Mouse (Mus musculus): ENCODE measurements around the gene Vwce. TPM values are rescaled to one million over a fixed set of nuclear protein-coding genes. Genes with fewer than 3 reads are reported as not detected.

Vwce gene
- polyA plus RNA-seq, 1 experiment from 2014 or later, result 0.34 TPM

DNA sequence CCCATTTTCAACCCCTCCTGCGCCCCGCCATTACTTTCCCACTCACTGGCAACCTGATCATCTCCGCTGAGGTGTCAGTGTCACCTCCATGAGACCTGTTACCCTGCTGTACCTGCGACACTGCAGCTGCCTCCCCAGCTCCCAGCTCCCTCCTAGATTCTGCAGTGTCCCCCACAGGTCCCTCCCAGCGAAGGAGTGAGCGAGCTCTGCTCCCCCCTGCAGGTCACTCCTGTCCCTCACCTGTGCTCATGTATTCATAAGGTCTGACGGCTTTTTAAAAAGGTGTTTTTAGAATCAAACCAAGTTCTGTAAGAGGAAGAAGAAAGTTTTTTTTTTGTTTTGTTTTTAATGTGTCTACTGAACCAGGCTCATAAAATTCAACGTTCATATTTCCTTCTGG is 68.1 kb downstream of the Vwce start:
- Histone ChIP-seq H3K4me1 (ENCODE audit: control insufficient read depth, insufficient read depth, low read length) (peaks cover 8% of the 10 kb centered on the region), H3K9me3 (ENCODE audit: control insufficient read depth, low read length) (no peaks in the 10 kb centered on the region), H3K9ac (ENCODE audit: low read length) (no peak overlapping the region), H3K4me2 (ENCODE audit: low read depth) (no peak overlapping the region), H3K27ac (ENCODE audit: low read depth, low read length) (no peak overlapping the region), H3K36me3 (ENCODE audit: control insufficient read depth, insufficient read depth, low read length) (no peaks in the 10 kb centered on the region), H3K4me3 (ENCODE audit: low read depth, low read length) (no peak overlapping the region), H3K27me3 (ENCODE audit: control insufficient read depth, insufficient read depth, low read length) (no peaks in the 10 kb centered on the region)
- WGBS, result 77% methylated on average over 8 of the region's 8 CpGs
- no peak for ATAC-seq (ENCODE audit: insufficient read depth, low FRiP score, low TSS enrichment)
- no peak for DNase-seq (ENCODE audit: low spot score)

- Histone ChIP-seq H3K9me3 (ENCODE audit: control insufficient read depth, low read length) (no peaks in the 10 kb centered on the region), H3K36me3 (ENCODE audit: control insufficient read depth, insufficient read depth, low read length) (no peaks in the 10 kb centered on the region), H3K27ac (ENCODE audit: low read depth, low read length) (no peak overlapping the region), H3K4me2 (ENCODE audit: low read depth) (no peak overlapping the region), H3K4me3 (ENCODE audit: low read depth, low read length) (no peak overlapping the region), H3K27me3 (ENCODE audit: control insufficient read depth, insufficient read depth, low read length) (no peaks in the 10 kb centered on the region), H3K4me1 (ENCODE audit: control insufficient read depth, insufficient read depth, low read length) (peaks cover 8% of the 10 kb centered on the region), H3K9ac (ENCODE audit: low read length) (no peak overlapping the region)
- DNase-seq (ENCODE audit: low spot score) (no peak), ATAC-seq (ENCODE audit: insufficient read depth, low FRiP score, low TSS enrichment) (no peak)
- WGBS, result 92% methylated on average over 8 of the region's 8 CpGs
Observed at GRCm38 (mm10) chr19:10703470-10703869, 69.5 kb downstream of the Vwce start.

DNA sequence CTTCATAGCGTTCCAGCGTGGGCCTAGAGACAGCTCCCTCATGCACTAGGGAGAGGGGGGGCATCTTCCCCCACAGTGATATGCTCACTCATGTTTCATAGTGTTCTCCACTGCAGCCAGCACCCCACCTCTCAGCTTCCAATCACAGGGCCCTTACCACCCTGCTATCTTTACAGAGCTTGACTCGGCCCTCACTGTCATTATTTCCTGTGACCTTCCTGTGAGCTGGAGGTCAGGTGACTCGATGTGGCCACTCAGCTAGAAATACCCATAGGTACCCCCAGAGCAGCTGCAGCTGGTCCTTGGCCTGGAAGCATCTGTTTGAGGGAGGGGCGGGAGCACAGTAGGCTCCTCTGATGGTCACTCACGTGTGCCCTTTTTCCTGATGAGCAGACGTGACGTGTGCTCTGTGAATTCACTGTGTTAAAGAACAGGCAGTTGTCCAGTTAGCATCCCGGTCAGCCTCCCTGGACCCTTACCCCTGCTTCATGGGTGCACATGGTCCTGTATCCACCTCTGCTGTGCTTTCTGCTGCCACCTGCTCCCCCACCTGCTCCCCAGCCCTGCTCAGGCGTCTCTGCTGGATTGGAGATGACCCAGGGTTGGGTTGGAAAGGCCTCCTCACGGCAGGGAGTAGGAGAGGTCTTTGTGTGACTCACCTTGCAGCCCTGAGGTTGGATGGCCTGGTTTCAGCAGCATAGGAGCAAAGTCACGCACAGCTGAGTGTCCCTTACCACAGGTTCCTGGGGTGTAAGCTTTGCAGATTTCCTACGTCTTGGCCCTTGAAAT is 73.3 kb downstream of the Vwce start:
- DNase-seq (ENCODE audit: low spot score) (no peak), ATAC-seq (ENCODE audit: insufficient read depth, low FRiP score, low TSS enrichment) (no peak)
- WGBS, result 82% methylated on average over 13 of the region's 13 CpGs
- H3K9ac ChIP-seq (ENCODE audit: low read length), result no peak overlapping the region
- no peak overlapping the region for H3K27ac ChIP-seq (ENCODE audit: low read depth, low read length)
- H3K4me2 ChIP-seq (ENCODE audit: low read depth), result no peak overlapping the region
- H3K27me3 ChIP-seq (ENCODE audit: control insufficient read depth, insufficient read depth, low read length), result no peaks in the 10 kb centered on the region
- H3K4me1 ChIP-seq (ENCODE audit: control insufficient read depth, insufficient read depth, low read length), result 0 out of 2 replicates have a peak, but pooled peaks cover 2% of the 10 kb centered on the region
- peaks cover 11% of the 10 kb centered on the region for H3K36me3 ChIP-seq (ENCODE audit: control insufficient read depth, insufficient read depth, low read length)
- no peak overlapping the region for H3K4me3 ChIP-seq (ENCODE audit: low read depth, low read length)
- H3K9me3 ChIP-seq (ENCODE audit: control insufficient read depth, low read length), result no peaks in the 10 kb centered on the region

DNA sequence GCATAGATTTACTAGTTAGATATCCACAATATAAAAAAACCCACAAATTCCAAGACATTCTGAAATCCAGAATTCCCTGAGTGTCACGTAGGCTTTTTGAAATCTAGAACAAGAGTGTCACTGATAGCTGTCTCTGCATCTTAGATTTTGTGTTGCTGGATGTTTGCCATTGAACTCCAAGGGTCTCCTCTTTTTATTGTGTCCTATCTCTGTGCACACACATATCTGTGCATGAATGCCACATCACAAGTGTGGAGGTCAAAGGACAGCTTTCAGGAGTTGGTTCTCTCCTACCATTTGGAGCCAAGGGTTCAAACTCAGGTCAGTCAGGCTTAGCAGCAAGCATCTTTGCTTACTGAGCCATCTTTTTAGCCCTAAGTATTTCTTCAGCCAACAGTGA is 73.9 kb downstream of the Vwce start:
- Histone ChIP-seq H3K36me3 (ENCODE audit: control insufficient read depth, insufficient read depth, low read length) (peaks cover 17% of the 10 kb centered on the region), H3K27me3 (ENCODE audit: control insufficient read depth, insufficient read depth, low read length) (no peaks in the 10 kb centered on the region), H3K9ac (ENCODE audit: low read length) (no peak overlapping the region), H3K4me2 (ENCODE audit: low read depth) (no peak overlapping the region), H3K4me3 (ENCODE audit: low read depth, low read length) (no peak overlapping the region), H3K27ac (ENCODE audit: low read depth, low read length) (no peak overlapping the region), H3K9me3 (ENCODE audit: control insufficient read depth, low read length) (no peaks in the 10 kb centered on the region), H3K4me1 (ENCODE audit: control insufficient read depth, insufficient read depth, low read length) (0 out of 2 replicates have a peak, but pooled peaks cover 2% of the 10 kb centered on the region)
- ATAC-seq (ENCODE audit: insufficient read depth, low FRiP score, low TSS enrichment) (no peak), DNase-seq (ENCODE audit: low spot score) (no peak)
- 89% methylated on average over 1 of the region's 1 CpGs for WGBS

DNA sequence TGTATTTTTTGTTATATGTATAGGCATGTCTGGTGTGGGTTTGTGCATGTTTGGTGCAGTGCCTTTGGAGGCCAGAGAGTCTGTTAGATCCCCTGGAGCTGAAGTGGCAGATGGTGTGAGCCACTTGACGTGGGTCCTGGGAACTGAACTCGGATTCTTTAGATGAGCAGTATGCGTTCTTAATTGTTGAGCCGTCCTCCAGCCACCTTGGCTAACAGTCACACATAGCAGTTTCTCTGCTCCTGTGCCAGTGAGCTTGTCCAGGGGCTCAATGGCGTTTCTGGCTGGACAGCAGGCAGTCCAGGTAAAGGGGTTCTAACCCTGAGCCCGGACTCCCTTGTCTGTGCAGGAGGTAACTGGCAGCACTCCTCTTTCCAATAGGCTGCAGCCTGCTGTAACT is 74.9 kb downstream of the Vwce start:
- WGBS, result 65% methylated on average over 6 of the region's 6 CpGs

DNA sequence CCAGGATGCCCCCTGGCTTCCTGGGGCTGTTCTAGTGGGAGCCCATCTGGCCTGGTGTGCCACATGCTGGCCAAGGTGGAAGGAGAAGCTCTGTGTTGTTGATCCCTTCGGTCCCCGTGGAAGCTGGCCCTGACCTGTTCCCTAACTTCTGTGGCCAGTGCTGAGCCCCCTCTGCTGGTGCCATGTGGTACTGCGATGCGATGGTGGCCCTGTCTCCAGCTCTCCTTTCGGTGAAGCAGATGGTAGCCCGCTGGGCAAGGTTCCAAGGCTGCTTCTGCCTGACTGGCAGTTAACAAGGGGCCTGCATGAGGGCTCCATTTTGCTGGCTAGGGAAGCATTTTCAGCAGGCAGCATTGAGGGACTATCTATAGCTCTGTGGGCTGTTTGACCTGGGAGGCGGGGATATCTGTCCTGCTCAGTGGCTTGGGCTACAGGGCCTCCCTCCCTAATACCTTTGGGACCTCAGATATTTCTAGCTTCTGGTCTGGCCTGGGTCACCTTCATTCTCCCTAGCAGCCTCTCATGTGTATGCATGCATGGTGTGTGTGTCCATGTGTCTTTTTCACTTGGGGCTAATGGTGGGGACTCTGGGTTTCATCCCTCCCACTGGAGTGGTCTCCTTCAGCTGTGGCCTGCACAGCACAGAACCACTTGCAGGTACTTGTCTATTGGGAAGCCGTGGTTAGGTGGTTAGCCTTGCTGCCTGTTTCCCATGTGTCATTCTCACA is 75.5 kb downstream of the Vwce start:
- ATAC-seq (ENCODE audit: insufficient read depth, low FRiP score, low TSS enrichment), result peak; percentile 82
- WGBS, result 27% methylated on average over 8 of the region's 8 CpGs
- Histone ChIP-seq H3K4me2 (ENCODE audit: low read depth) (no peak overlapping the region), H3K9me3 (ENCODE audit: control insufficient read depth, low read length) (no peaks in the 10 kb centered on the region), H3K4me1 (ENCODE audit: control insufficient read depth, insufficient read depth, low read length) (0 out of 2 replicates have a peak, but pooled peaks cover 2% of the 10 kb centered on the region), H3K27ac (ENCODE audit: low read depth, low read length) (no peak overlapping the region), H3K9ac (ENCODE audit: low read length) (no peak overlapping the region), H3K27me3 (ENCODE audit: control insufficient read depth, insufficient read depth, low read length) (no peaks in the 10 kb centered on the region), H3K36me3 (ENCODE audit: control insufficient read depth, insufficient read depth, low read length) (peaks cover 18% of the 10 kb centered on the region), H3K4me3 (ENCODE audit: low read depth, low read length) (no peak overlapping the region)
- peak; percentile 94 for DNase-seq (ENCODE audit: low spot score)

More for the DNA sequence above, 74.9 kb downstream of the Vwce start:
- H3K4me3 ChIP-seq (ENCODE audit: low read depth, low read length), result no peak overlapping the region
- no peak overlapping the region for H3K4me2 ChIP-seq (ENCODE audit: low read depth)
- no peak overlapping the region for H3K27ac ChIP-seq (ENCODE audit: low read depth, low read length)
- H3K9me3 ChIP-seq (ENCODE audit: control insufficient read depth, low read length), result no peaks in the 10 kb centered on the region
- H3K9ac ChIP-seq (ENCODE audit: low read length), result no peak overlapping the region
- DNase-seq (ENCODE audit: low spot score) (no peak), ATAC-seq (ENCODE audit: insufficient read depth, low FRiP score, low TSS enrichment) (no peak; the same call in 1 of the 2 replicates)
- 0 out of 2 replicates have a peak, but pooled peaks cover 2% of the 10 kb centered on the region for H3K4me1 ChIP-seq (ENCODE audit: control insufficient read depth, insufficient read depth, low read length)
- H3K27me3 ChIP-seq (ENCODE audit: control insufficient read depth, insufficient read depth, low read length), result no peaks in the 10 kb centered on the region
- H3K36me3 ChIP-seq (ENCODE audit: control insufficient read depth, insufficient read depth, low read length), result peaks cover 18% of the 10 kb centered on the region

DNA sequence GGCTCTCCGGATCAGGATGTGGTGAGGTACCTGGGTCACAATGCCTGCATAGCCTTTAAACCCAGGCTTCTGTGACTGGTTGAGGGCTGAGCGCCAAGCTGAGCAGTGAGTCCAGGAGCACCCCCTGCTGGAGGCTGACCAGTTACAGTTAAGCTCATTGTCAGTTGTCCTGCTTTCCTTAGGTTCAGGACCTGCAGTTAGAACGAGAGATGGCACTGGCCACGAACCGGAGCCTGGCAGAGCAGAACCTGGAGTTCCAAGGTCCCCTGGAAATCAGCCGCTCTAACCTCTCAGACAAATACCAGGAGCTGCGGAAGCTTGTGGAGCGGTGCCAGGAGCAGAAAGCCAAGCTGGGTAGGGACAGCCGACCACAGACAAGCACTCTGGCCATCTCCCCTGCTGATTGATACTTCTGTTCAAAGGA is 76.1 kb downstream of the Vwce start:
- H3K27ac ChIP-seq (ENCODE audit: low read depth, low read length), result no peak overlapping the region
- H3K36me3 ChIP-seq (ENCODE audit: control insufficient read depth, insufficient read depth, low read length), result peaks cover 18% of the 10 kb centered on the region
- H3K27me3 ChIP-seq (ENCODE audit: control insufficient read depth, insufficient read depth, low read length), result no peaks in the 10 kb centered on the region
- DNase-seq (ENCODE audit: low spot score), result peak; percentile 59
- H3K4me1 ChIP-seq (ENCODE audit: control insufficient read depth, insufficient read depth, low read length), result 0 out of 2 replicates have a peak, but pooled peaks cover 2% of the 10 kb centered on the region
- no peak overlapping the region for H3K4me2 ChIP-seq (ENCODE audit: low read depth)
- no peaks in the 10 kb centered on the region for H3K9me3 ChIP-seq (ENCODE audit: control insufficient read depth, low read length)
- WGBS, result 83% methylated on average over 9 of the region's 9 CpGs
- H3K9ac ChIP-seq (ENCODE audit: low read length), result no peak overlapping the region
- ATAC-seq (ENCODE audit: insufficient read depth, low FRiP score, low TSS enrichment), result peak; percentile 22
- no peak overlapping the region for H3K4me3 ChIP-seq (ENCODE audit: low read depth, low read length)

DNA sequence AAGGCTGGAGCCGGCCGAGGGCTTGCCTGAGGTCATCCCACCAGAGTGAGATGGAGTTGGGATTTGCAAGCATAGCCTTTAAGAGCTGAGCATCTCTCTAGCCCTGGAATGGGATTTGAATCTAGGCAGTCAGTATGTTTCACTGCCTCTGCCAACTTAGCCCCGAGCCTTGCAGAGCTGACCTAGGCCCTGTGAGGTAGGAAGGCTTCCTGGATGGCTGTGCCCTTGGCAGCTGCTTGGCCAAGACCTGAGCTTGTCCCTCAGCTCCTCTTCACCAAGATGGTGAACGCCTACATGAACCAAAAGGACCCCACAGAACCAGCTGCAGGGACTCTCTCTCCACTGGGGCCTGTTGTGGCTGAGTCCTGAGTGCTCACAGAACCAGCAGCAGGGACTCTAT is 76.7 kb downstream of the Vwce start:
- H3K9ac ChIP-seq (ENCODE audit: low read length), result no peak overlapping the region
- ATAC-seq (ENCODE audit: insufficient read depth, low FRiP score, low TSS enrichment) (no peak), DNase-seq (ENCODE audit: low spot score) (no peak)
- H3K4me1 ChIP-seq (ENCODE audit: control insufficient read depth, insufficient read depth, low read length), result 0 out of 2 replicates have a peak, but pooled peaks cover 2% of the 10 kb centered on the region
- H3K4me2 ChIP-seq (ENCODE audit: low read depth), result no peak overlapping the region
- H3K4me3 ChIP-seq (ENCODE audit: low read depth, low read length), result no peak overlapping the region
- no peaks in the 10 kb centered on the region for H3K27me3 ChIP-seq (ENCODE audit: control insufficient read depth, insufficient read depth, low read length)
- H3K27ac ChIP-seq (ENCODE audit: low read depth, low read length), result no peak overlapping the region
- H3K36me3 ChIP-seq (ENCODE audit: control insufficient read depth, insufficient read depth, low read length), result peaks cover 18% of the 10 kb centered on the region
- no peaks in the 10 kb centered on the region for H3K9me3 ChIP-seq (ENCODE audit: control insufficient read depth, low read length)
- 94% methylated on average over 4 of the region's 4 CpGs for WGBS

All from neural tube, embryonic 11.5 days (tissue).